Mouse (Mus musculus): ENCODE measurements around the gene Pard3. TPM values are rescaled to one million over a fixed set of nuclear protein-coding genes. Genes with fewer than 3 reads are reported as not detected.

Pard3 gene
- total and polyA plus RNA-seq, 3 experiments, result 0.51 to 1.3 (median 0.94) TPM

DNA sequence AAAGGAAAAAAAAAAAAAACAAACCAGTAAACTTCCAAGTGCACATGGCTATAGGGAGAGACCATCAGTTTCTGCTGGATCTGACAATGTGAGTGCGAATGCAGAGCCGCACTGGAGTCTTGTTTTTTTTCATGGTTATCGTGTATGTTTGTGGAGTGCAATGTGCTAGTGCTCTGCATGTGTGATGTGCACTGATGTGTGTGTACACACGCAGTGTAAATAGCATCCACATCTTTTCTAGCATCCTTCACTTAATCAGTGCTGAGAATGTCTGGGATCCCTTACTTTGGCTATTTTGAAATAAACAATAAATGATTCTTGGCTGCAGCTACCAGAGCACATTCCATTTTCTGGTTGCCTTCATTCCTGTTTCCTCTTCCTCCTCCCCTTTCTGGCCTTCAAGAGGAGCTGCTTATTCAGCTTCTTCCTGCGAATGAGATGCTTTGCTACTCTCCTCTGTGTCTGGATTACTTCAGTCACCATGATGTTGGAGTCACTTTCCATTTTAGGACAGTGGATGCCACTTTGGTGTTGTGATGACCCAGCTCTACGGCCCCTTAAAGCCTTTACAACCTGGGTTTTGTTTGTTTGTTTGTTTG lies 239.3 kb downstream of the Pard3 start:
- dilution Hi-C loops (cut with MboI; ENCODE audit: extremely low pct_ligation_motif_present, extremely low pct_unique_long_range_greater_than_20kb, low sequenced_read_pairs), result no loop called here
- DNase-seq (ENCODE audit: extremely low read depth), result no peak

GRCm38 (mm10) chr8:127307026-127307425 lies 243.3 kb downstream of the Pard3 start:
- no peak overlapping the region for H3K4me2 ChIP-seq (ENCODE audit: insufficient read depth, low read depth, poor library complexity, severe bottlenecking)
- no peak for DNase-seq (ENCODE audit: extremely low read depth)
- H3K4me1 ChIP-seq (ENCODE audit: control insufficient read depth in 1 of 2, insufficient read depth in 2 of 2), result no peaks in the 10 kb centered on the region
- no peak overlapping the region for H3K27ac ChIP-seq (ENCODE audit: insufficient read depth, low read depth)
- no peaks in the 10 kb centered on the region for H3K36me3 ChIP-seq (replicated peaks in 1 of 2; ENCODE audit: control insufficient read depth in 1 of 2, insufficient read depth in 1 of 2, low read length in 1 of 2)
- H3K9ac ChIP-seq (ENCODE audit: insufficient read depth, low read depth), result no peak overlapping the region
- TF ChIP-seq TCF12 (IDR thresholded peaks at IDR 0.05; ENCODE audit: low read depth, low read length), result no peak
- TF ChIP-seq TBP (conservative IDR thresholded peaks at IDR 0.05; ENCODE audit: low read depth, low read length), result no peak
- no peak for TF ChIP-seq USF1 (IDR thresholded peaks at IDR 0.05; ENCODE audit: low read depth, low read length)
- no peak for TF ChIP-seq MEF2A (IDR thresholded peaks at IDR 0.05; ENCODE audit: borderline replicate concordance, low read depth, low read length)
- no peak for TF ChIP-seq CHD1 (IDR thresholded peaks at IDR 0.05; ENCODE audit: low read depth, low read length)
- TF ChIP-seq USF2 (conservative IDR thresholded peaks at IDR 0.05; ENCODE audit: low read depth, low read length), result no peak
- no peak for TF ChIP-seq MAX (IDR thresholded peaks at IDR 0.05; ENCODE audit: low read length)
- TF ChIP-seq KAT2A (IDR thresholded peaks at IDR 0.05; ENCODE audit: insufficient replicate concordance, low read length), result no peak
- TF ChIP-seq SMC3 (IDR thresholded peaks at IDR 0.05; ENCODE audit: low read depth, low read length), result no peak
- no peak for TF ChIP-seq ZC3H11A (IDR thresholded peaks at IDR 0.05; ENCODE audit: low read depth, low read length)
- no peak for TF ChIP-seq NELFE (IDR thresholded peaks at IDR 0.05; ENCODE audit: low read depth, low read length)
- in situ Hi-C loops (cut with MboI; ENCODE audit: low pct_ligation_motif_present, low pct_unique_long_range_greater_than_20kb, low sequenced_read_pairs) (no loop called here), dilution Hi-C loops (cut with MboI; ENCODE audit: extremely low pct_ligation_motif_present, extremely low pct_unique_long_range_greater_than_20kb, low sequenced_read_pairs) (no loop called here)
- no peaks in the 10 kb centered on the region for H3K27me3 ChIP-seq (replicated peaks)
- H3K79me2 ChIP-seq (replicated peaks; ENCODE audit: control insufficient read depth, extremely low read depth, insufficient read depth, poor library complexity, severe bottlenecking), result no peaks in the 10 kb centered on the region
- no peak overlapping the region for H3K4me3 ChIP-seq (replicated peaks in 1 of 3; ENCODE audit: low read depth in 2 of 3, low read length in 2 of 3, poor library complexity in 1 of 3)
- peaks cover 2% of the 10 kb centered on the region for H3K9me3 ChIP-seq (replicated peaks; ENCODE audit: low read length)

More for the DNA sequence above, 239.3 kb downstream of the Pard3 start:
- Histone ChIP-seq H3K79me2 (replicated peaks; ENCODE audit: control insufficient read depth, extremely low read depth, insufficient read depth, poor library complexity, severe bottlenecking) (no peaks in the 10 kb centered on the region), H3K36me3 (replicated peaks in 1 of 2; ENCODE audit: control insufficient read depth in 1 of 2, insufficient read depth in 1 of 2, low read length in 1 of 2) (no peaks in the 10 kb centered on the region), H3K4me1 (ENCODE audit: control insufficient read depth in 1 of 2, insufficient read depth in 2 of 2) (no peaks in the 10 kb centered on the region), H3K4me3 (replicated peaks in 1 of 3; ENCODE audit: low read depth in 2 of 3, low read length in 2 of 3, poor library complexity in 1 of 3) (no peak overlapping the region), H3K27me3 (replicated peaks) (no peaks in the 10 kb centered on the region), H3K9me3 (replicated peaks; ENCODE audit: low read length) (no peaks in the 10 kb centered on the region), H3K9ac (ENCODE audit: insufficient read depth, low read depth) (no peak overlapping the region), H3K4me2 (ENCODE audit: insufficient read depth, low read depth, poor library complexity, severe bottlenecking) (no peak overlapping the region), H3K27ac (ENCODE audit: insufficient read depth, low read depth) (no peak overlapping the region)
- TF ChIP-seq MAZ (IDR thresholded peaks at IDR 0.05; ENCODE audit: low read depth, low read length) (no peak), NELFE (IDR thresholded peaks at IDR 0.05; ENCODE audit: low read depth, low read length) (no peak), MAFK (IDR thresholded peaks at IDR 0.05; ENCODE audit: insufficient replicate concordance, low read length) (no peak), NRF1 (IDR thresholded peaks at IDR 0.05; ENCODE audit: low read depth, low read length) (no peak), MYC (IDR thresholded peaks at IDR 0.05; ENCODE audit: low read depth, low read length) (no peak), ELF1 (IDR thresholded peaks at IDR 0.05; ENCODE audit: low read depth, low read length) (no peak), GABPA (IDR thresholded peaks at IDR 0.05; ENCODE audit: insufficient replicate concordance, low read depth, low read length) (no peak), E2F4 (IDR thresholded peaks at IDR 0.05; ENCODE audit: insufficient replicate concordance, low read depth, low read length) (no peak), CHD1 (IDR thresholded peaks at IDR 0.05; ENCODE audit: low read depth, low read length) (no peak), MXI1 (IDR thresholded peaks at IDR 0.05; ENCODE audit: low read depth, low read length) (no peak), ZKSCAN1 (IDR thresholded peaks at IDR 0.05; ENCODE audit: borderline replicate concordance, low read depth, low read length) (no peak), UBTF (IDR thresholded peaks at IDR 0.05; ENCODE audit: low read depth, low read length) (no peak), SIN3A (IDR thresholded peaks at IDR 0.05; ENCODE audit: low read length) (no peak)
- in situ Hi-C loops (cut with MboI; ENCODE audit: low pct_ligation_motif_present, low pct_unique_long_range_greater_than_20kb, low sequenced_read_pairs), result no loop called here
